Mouse (Mus musculus) thymus, postnatal 36 days (tissue): ENCODE results near the gene Lbh.

Source experiments
- DNase-seq, 2 experiments: peaks; one replicate each; pipeline ENCODE4 v3.0.0; 2022; ENCODE audit warnings: mixed read lengths in 2 of 2

Lbh gene

DNA sequence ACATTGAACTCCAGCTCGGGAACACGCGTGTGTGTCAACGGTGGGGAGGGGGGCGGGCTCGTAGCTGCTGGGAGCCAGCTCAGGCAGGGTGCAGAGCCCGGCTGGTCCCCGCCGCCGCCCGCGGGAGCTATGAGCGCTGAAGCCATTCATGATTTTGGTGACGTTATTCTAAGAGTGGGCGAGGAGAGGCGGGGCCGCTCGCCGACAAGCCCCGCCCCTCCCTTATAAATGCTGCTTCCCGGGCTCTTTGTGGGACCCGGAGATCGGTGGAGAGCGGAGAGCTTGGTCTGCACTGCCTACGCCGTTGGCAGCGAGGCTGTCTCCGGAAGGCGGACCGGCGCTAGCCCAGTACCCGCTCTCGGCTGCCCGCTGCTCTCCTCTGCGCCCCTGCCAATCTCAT, at the start of gene Lbh:
Gene Lbh (plus strand): TSS at position 253 of the 400 bp plus-strand sequence.
- peak; percentile 98 for DNase-seq

DNA sequence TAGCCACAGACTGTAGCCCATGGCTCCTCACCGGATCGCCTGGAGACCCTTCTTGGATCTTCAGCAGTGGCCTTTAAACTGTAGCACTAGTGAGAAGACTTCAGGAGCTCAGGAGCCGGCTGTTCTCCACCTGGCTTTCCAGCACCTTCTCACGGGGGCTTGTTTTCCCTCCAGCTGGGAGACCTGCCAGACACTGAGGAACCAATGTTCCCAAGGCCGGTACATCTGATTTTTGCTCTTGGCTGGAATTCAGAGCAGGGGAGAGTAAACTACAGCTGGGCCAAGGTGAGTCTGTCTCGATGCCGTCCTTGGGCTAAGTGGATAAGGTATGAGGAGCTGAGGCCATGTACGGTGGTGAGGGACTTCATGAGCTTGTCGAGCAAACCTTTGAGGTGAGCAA, 39.1 kb upstream of the Lbh start:
- no peak for DNase-seq

DNA sequence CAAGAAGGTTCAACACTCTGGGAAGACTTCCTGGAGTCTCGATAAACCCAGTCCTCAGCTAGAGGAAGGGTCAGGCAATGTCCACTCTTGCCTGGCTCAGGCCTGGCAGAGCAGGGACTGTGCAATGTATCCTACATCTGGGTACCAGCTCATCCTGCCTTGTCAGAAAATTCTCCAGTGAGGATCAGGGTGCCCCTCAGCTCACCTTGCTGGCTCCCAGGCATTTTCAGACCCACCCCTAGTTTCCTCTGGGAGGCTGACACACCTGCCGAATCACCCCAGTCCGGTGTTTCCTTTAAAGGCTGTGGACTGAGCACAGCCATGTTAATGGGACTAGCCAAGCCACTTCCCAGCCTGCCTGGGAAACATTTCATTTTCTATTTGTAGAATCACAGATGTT, 37.9 kb upstream of the Lbh start:
- no peak for DNase-seq

DNA sequence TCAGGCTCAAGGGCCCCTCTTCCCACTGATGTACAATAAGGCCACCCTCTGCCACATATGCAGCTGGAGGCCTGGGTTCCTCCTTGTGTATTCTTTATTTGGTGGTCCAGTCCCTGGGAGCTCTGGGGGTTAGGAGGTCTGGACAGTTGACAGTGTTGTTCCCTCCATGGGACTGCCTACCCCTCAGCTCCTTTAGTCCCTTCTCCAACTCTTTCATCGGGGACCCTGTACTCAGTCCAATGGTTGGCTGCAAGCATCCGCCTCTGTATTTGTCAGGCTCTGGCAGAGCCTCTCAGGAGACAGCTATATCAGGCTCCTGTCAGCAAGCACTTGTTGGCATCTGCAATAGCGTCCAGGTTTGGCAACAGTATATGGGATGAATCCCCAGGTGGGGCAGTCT, 37.1 kb upstream of the Lbh start:
- DNase-seq = no peak

DNA sequence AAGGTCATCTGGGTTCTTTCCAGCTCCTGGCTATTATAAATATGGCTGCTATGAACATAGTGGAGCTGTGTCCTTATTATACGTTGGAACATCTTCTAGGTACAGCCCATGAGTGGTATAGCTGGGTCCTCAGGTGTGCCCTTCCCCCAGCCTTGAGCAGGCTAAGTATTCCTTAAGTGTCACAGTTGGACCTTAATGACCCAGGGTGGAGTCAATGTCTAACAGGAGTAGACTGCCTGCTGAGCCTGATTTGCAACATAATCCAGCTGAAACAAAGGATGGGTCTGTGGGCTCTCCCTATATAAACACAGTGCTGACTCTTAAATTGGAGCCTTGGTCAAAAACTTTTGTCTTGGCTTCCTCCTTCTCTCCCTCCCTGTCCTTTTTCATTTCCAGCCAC, 36.3 kb upstream of the Lbh start:
- DNase-seq = no peak

DNA sequence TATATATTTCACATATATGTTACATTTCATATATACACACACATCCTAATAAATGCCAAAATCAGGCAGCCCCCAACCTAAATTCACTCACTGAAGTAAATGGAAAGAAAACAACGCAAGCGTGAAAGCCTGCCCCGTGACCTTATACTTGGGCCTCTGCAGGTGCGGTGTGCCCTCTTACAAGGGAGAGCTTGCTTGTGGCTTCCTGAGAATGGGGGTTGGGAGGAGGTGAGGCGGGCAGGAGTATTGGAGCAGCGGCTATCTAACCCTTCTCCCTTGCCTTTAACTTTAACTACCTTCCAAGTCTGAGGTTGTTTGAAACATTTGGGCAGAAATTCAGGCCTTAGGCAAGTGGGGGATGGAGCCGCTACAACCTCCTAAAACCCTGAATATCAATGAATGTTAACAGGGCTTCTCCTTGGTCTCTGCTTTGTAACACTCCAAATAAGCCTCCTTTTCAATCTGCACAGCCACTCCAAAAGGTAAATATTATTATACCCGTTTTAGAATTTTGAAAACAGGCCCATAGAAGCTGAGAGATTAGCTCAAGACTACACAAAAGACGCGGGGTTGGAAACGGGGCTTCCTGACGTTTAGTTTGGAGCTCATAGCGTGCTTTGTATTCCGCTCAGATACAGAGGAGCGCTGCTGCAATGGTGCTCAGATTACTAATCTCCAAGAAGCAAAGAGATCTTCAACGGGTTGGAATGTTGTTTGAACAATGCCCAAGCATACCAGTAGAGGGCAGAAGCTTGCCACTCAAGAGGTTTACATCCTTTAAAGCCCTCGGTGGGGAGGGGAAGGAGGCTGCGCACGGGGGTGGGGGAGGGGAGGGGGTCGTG, 28.3 kb upstream of the Lbh start:
- peak; percentile 64 to 70 for DNase-seq

DNA sequence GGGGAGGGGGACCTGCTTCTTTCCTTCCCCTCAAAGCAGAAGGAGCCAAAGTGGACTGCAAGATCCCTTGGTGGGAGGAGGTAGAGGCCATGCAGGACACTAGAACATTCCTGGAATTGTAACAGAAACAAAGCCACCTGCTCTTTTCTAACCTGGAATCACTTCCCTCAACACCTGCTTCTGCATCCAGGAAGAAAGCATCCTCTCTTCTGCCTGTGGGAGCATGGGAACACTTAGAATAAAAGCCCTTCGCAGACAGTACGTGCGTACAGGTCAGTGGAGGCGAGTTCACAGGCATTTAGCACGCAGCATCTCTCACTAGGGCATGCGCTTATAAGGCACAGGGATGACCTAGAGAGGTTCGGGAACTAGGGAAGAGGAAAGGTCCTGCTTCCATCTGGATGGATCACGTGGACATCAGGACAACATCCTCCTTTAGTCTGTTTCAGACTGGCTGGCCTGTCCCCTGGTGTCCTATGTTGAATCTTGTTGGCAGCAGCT, 27.7 kb upstream of the Lbh start:
- DNase-seq = no peak

DNA sequence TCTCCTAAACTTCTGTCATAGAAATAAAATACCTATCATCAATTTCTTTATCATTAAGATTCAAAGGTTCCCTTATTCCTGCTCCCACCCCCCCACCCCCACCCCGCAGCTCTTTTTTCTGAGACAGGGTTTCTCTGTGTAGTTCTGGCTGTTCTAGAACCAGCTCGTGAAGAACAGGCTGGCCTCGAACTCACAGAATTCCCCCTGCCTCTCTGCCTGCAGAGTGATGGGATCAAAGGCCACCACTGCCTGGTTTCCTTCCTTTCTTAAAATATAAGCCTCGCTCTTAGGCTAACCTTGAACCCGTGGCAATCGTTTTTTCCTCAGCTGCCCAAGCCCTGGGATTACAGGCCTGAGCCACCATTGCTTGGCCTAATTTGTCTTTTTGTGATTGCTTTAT, 26.5 kb upstream of the Lbh start:
- DNase-seq = no peak

DNA sequence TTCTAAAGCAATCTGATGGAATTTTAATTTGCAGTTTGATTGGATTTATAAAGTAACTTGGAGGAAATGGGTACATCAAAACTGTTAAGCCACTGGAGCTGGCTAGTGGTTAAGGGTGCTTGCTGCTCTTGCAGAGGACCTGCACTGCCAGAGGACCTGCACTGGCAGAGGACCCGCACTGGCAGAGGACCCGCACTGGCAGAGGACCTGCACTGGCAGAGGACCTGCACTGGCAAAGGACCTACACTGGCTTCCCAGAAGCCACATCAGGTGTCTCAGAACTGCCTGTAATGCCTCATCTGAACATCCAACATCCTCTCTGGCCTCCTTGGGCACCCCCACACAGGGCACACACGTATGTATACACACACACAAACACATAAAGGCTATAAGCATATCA, 22.6 kb upstream of the Lbh start:
- DNase-seq = no peak

DNA sequence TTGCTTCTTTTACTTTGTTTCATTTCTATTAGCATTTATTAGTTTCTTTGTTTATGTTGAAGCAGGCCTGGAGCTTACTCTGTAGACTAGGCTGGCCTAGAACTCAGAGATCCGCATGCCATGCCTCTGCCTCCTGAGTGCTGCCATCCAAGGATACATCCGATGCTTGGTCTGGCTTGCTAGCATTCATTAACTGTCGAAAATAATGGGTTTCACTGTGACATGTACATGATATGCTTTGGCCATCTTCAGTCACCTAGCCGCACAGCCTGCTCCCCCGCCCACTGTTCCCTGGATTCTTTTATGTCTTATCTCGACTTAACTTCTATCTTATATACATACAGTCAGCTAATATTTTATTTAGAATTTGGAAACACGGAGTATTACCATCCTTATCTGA, 21.0 kb upstream of the Lbh start:
- DNase-seq = no peak

DNA sequence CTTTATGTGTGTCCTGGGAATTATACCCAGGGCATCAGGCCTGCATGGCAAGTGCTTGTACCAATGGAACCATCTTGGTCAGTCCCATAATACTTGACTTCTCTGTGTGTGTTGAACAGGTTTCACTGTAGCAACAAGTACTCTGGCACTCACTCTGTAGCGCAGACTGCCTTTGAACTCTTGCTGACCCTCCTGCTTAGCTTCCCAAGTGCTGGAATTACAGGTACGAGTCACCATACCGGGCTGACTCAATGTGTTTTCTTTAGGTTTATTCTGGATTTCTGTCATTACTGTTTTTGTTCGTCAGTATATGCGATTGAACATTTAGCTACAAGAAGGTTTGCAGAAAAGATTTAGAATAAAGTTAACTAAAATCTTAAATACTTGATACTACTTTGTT, 20.1 kb upstream of the Lbh start:
- DNase-seq = no peak

DNA sequence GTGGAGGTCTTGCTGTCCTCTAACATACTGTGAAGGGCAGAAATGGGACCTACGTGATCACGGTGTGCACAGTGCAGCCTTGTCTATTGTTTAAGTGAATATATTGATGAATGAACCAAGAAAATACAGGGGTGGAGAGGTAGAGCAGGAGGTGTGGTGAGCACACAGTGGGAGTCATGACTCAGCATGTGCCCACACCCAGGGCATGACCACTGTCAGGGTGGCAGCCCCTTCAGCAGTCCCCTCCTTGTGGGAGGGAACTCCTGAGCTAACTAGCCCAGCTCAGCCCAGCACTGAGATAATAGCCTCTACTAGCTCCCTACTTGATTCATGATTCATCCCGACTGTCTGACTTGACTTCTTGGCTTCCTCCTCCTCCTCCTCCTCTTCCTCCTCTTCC, 19.3 kb upstream of the Lbh start:
- no peak for DNase-seq

DNA sequence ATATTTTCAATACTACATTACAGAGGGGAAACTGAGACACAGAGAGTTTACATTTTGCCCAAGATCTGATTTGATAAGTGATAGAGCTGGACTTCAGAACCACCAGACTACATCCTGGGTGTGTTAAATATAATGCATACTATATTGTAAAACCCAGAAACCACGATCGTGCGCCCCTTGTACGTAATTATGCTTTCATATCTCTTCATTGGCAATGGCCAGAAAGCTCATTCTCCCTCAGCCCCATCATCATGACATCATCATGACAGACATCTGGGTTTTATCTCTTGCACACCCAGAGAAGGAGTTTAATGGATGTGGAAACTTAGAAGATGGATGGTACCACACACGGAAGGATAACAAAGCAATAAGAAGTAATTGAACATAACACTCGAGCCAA, 17.1 kb upstream of the Lbh start:
- DNase-seq = no peak

DNA sequence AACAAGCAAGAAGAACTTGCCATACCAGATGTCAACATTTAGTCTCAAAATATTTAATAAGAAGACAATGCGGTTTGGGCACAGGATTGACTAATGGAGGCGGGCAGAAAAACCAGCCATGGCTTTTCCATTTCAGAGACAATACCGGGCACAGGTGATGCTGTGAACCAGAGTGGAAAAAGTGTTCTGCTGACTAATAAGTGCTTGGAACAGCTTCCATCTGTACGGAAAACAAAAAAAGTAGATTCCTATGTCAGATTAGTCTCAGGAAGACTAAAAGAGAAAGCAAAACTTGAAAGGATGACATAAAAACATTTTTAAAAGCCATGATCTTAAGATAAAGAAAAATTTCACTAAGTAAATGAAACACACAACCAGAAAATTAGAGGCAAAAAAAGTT, 16.4 kb upstream of the Lbh start:
- DNase-seq = no peak

DNA sequence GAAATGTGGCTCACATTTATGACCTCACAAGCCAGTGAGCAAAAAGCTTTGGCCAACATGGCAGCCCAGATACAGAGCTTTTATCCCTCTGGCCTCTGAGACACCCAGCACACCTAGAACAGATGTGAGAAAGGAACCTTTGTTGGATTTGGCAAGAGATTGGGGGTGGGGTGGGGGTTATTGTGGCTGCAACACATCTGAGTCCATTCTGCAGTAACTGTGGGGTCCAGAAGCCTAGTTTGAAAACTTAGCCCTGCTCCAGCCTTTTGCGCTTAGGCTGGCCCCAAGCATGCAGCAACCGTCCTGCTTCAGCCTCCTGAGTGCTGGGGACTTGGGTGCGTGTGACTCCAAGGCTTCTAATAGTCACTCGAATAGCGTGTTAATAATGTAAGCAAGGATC, 14.8 kb upstream of the Lbh start:
- no peak for DNase-seq

DNA sequence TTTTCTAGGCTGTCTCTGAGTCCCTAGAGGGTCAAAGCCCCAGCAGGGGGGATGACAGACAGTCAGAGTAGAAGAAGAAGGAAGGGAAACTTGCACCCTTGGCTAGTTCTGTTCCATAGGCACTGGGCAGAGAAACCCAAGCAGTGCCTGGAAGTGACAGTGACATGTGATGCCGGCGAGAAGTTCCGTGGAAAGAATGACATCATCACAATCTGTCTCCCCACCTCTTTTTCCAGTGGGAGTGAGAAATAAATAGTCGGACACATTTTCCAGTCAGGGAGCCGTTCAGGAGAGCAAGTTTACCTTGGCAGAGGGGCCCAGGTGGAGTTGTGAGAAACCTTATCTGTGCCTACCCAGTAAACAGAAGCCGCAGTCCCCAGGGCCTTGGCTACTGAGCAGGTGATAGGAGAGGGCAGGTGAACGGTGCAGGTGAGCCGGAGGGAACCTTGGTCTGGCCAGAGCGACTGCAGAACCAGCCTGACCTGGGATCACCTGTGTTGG, 14.1 kb upstream of the Lbh start:
- DNase-seq = no peak

DNA sequence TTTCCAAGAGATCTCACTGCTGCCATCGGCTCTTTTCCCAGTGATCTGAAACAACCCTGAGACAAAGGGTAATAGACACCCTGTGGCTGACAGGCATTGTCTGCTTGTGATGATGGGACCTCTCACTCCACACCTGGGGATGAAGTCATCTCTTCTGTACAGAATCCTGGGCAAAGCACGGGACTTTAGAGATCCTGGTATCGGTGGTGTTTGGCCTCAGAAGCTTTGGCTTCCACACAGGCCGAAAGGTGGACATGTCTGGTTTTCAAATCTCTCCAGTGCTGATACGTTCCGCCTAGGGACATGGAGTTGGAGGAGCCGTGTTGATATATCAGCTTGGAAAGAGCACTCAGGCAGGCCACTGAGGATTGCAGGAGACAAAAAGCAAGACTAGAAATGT, 13.2 kb upstream of the Lbh start:
- DNase-seq = no peak

DNA sequence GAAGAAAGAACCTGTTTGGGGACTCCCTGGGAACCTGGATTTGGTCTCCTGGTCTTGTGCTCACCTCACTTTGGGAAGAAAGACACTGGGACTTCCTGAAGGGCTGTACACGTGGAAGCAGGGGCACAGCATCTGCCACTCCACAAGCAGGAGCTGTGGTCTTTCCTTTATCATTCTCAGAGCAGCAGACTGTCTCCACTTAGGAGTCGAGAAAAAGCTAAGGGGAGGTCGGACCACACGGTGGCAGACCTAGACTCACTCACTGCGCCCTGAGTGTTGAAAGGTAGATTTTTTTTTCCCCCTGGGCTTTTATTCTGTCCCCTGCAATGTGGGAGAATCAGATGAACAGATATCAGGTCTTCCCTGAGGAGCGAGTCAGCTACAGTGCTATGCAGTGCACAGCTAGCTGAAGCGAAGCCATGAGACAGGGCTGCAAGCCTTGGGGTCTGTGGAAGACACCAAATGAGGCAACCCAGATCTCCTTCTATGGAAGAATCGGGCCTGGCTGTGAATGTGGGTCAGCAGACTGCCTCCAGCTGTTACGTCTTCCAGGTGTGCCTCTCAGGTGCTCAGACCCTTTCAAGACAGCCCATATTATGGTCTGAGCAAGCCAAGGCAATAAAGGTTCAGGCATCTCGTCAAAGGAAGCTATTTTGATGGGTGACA, 11.7 kb upstream of the Lbh start:
- DNase-seq = no peak

DNA sequence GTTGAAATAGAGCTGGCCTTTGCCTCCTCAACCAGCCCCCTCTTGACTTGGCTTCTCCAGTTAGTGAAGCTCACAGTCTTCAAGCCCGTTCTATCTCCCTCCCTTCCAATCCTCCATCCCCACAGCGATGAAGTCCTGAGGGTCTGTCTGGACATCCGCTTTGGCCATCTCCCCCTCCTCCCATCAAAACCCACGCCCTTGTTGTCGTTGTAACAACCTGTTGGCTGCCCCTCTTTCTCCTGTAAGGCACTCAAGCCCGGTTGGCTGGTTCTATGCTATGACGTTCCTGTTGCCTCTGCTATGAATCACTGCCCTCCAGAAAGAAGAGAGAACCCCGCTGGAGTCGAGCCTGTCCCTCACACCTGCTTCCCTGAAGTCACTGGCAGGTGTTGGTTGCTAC, 10.9 kb upstream of the Lbh start:
- no peak for DNase-seq

DNA sequence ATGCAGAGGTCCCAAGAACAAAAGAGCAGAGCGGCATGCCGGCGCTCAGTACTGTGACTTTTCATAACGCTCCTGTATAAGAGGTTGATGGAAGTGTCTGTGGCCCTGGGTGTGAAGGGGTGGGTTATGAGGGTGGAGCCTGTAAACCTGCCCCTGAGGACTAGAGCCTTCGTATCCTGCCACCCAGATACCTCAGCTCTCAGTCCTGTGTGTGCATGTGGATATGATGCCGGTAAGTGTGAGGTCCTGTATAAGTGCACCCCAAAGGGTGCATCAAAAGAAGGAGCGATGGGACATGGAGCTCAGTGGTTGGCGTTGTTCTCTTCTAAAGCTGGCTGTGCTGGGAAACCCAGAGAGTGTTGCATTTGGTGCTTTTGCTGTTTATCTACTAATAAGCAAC, 10.3 kb upstream of the Lbh start:
- no peak for DNase-seq

DNA sequence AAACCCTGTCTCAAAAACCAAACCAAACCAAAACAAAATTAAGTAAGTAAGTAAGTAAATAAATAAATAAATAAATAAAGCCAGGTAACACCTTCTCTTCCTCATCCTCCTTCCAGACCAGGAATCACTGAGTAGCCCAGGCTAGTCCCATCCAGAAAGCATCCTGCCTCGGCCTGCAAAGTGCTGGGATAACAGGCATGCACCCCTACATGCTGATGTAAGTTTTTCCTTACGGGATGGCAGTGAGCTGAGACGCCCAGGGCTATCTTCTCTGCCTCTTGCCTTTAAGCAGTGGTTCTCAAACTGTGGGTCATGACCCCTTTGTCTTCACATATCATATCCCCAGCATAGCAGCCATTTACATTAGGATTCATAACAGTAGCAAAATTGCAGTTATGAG, 9.5 kb upstream of the Lbh start:
- DNase-seq = no peak

DNA sequence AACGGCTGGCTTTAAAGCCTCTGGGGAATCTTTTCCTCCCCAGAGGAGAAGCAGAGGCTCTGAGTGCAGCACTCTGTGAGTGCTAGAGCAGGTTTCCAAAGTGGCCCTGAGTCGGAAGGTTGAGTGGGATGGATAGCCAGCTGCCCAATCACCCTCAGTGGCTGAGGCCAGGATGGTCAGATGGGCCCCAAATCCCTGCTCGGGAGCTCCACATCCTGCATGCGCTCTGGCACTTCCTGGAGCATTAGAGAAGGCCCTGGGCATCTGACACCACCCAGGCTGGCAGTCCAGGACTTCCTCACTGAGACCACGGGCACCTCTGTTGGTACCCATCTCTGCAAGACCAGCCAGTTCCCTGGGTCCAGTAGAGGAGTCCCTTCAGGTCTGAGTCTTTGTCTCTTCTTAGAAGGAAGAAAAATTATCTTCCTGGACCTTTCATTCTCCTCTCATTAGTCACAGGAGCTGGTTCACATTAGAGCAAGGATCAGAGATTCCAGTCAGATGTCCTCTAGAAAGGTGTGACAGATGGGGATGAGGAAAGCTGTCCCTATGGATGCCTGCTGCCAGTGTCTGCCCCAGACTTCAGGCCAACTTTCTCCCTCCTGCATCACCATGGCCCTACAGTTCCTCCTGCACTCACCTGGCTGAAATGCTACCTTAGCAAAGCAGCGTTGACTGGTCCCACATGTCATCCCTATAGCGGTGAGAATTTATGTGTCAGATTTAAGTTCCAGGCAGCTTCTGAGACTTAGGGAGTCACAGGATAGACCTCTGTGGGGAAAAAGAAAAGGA, 8.8 kb upstream of the Lbh start:
- DNase-seq = no peak

DNA sequence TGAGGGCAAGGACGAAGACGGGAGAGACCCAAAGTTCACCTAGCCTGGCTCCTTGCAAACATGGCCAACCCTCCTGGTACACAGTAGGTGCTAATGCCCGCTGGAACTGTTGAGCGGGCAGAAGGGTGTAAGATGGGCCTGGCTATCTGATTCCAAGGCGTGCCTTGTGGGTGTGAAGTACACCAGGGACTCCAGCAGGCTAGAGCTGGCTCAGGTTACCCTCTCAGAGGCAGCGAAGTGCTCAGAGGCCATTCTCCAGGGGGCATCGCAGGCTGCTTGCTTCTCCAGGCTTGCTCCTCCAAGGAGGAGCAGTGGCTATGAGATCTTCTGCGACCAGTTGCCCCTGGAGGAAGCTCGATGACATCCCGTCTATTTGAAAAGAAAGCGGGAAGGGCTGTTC, 6.8 kb upstream of the Lbh start:
- DNase-seq = no peak

DNA sequence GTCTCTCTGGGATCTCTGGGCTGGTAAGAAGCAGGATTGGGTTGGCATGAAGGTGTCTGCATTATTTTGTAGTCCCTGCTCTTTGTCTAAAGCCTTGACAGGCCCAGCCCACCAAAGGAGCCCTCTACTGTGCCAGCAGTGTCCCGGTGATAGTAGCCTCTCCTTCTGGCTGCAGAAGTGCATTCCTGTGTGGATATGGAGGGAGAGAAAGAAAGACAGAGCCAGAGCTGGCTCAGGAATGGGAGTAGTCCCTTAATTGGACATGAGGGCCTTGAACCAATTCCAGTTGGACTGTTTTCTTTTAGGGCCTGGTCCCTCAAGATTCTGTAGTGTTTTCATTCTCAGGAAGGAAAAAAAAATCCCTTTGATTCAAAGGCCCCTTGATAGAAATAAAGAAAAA, 6.4 kb upstream of the Lbh start:
- no peak for DNase-seq
